Mouse (Mus musculus) embryonic fibroblast, embryonic 13.5 days (primary cell): ENCODE measurements at regions not wholly inside any gene's neighbourhood (a gene's known extent, or its start where the extent isn't known, plus 50 kb on each side); places are given as distances from the start of the nearest gene placed in this dataset.

Experiments
- H3K27ac ChIP-seq: 2 replicates; pipeline ENCODE4 v1.5.1; 2012; ENCODE audit warnings: low read length, control low read depth, inconsistent platforms; ENCODE audit not compliant: insufficient read depth
- H3K4me1 ChIP-seq: 2 replicates; pipeline ENCODE4 v1.6.1; 2011; ENCODE audit warnings: low read length; ENCODE audit not compliant: control insufficient read depth, insufficient read depth
- H3K4me3 ChIP-seq: 2 replicates; pipeline ENCODE4 v1.5.1; 2011; ENCODE audit warnings: mild to moderate bottlenecking, control low read depth, low read length; ENCODE audit not compliant: insufficient read depth
- CTCF ChIP-seq: IDR thresholded peaks from 2 replicates; pipeline ENCODE4 v1.5.1; 2011; ENCODE audit warnings: mild to moderate bottlenecking, control low read depth, low read length, moderate library complexity, borderline replicate concordance; ENCODE audit not compliant: insufficient read depth
- POLR2A ChIP-seq: IDR thresholded peaks from 2 replicates; pipeline ENCODE4 v1.6.1; 2011; ENCODE audit warnings: low read depth, mild to moderate bottlenecking, control low read depth, low read length, moderate library complexity

DNA sequence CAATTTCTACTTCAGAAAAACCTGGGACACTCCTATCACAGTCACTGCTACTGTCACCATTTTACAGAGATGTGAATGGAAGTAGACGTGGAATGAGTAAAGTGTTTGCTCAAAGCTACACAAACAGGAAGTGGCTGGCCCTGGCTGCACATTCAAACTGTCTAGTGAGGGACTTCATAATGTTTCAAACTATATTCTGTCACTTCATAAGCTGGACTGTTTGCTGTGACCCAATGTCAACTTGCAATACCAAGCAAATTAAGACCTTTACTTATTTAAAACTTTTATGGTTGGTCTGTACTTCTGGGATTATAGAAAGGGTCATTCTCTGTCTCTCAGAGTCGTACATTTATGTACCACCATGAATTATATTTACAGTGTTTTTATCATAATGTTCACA lies 53.9 kb downstream of the Gm11361 start:
- Histone ChIP-seq H3K4me3 (no peak overlapping the region), H3K4me1 (peaks cover 4% of the 10 kb centered on the region; the same call in 1 of the 2 replicates), H3K27ac (peak overlapping the region; percentile 57)
- TF ChIP-seq POLR2A (no peak), CTCF (no peak)

DNA sequence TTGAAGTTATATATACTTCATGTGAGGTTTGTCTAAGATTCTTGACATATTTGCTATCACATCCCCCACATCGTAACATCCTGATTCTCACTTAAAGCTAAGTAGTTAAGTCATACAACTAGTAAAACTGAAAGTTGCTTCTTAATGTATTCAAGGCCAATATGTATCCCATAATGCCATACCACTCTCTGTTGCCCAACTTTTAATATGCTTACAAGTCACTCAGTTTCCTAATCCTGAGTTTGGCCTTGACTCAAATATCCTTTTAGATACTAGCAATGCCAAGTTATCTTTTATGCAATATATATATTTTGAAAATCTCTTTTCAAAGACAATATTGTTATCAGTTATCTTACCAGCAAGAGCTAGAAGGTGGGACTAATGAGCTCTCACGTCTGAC lies 54.3 kb downstream of the Gm11361 start:
- Histone ChIP-seq H3K27ac (peak overlapping the region; percentile 95), H3K4me1 (peaks cover 4% of the 10 kb centered on the region; the same call in 1 of the 2 replicates), H3K4me3 (no peak overlapping the region)
- TF ChIP-seq CTCF (no peak), POLR2A (no peak)

DNA sequence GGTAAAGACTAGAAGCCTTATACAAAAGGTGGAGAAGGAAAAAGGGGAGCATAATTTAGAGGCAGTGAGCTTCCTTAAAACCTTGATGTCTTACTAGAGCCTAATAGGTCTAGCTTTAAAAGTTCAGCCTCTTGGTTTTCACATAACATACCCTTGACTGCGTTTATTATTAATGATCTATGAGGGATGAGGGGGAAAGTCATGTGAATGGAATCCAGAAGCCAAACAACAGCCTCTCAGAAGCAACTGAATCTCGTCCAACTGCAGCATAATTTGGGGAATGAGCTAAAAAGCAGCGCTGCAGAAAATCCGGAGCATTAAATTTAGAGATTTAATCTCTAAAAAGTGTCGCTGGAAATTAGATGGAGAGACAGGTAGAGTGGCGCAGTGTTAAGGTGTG lies 54.8 kb downstream of the Gm11361 start:
- H3K4me1 ChIP-seq: peaks cover 4% of the 10 kb centered on the region; the same call in 1 of the 2 replicates
- H3K27ac ChIP-seq: peak overlapping the region; percentile 95
- 0 out of 2 replicates have a peak overlapping the region, but pooled peaks have one; percentile 11 for H3K4me3 ChIP-seq
- TF ChIP-seq POLR2A: no peak
- TF ChIP-seq CTCF: no peak

DNA sequence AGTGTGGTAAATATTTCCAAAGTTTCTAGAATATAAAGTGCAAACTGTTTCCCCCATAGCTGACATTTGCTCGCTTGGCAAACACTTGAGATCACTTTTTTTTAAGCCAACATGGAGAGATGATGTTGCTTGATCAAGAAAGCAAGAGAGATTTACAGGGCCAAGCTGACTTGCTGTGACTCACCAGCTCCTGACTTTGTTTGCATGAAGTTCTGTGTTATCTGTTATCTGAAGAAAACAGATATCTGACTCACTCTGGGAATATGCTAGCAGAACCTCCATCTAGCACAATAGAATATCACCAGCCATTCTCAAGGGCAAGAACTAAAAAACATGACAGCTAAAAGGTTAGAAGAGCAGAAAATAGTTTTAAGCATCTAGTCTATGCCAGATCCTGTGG lies 56.1 kb downstream of the Gm11361 start:
- Histone ChIP-seq H3K4me3 (no peak overlapping the region), H3K4me1 (peaks cover 4% of the 10 kb centered on the region; the same call in 1 of the 2 replicates), H3K27ac (peak overlapping the region; percentile 95; the same call in 1 of the 2 replicates)
- no peak for TF ChIP-seq CTCF
- TF ChIP-seq POLR2A: no peak

DNA sequence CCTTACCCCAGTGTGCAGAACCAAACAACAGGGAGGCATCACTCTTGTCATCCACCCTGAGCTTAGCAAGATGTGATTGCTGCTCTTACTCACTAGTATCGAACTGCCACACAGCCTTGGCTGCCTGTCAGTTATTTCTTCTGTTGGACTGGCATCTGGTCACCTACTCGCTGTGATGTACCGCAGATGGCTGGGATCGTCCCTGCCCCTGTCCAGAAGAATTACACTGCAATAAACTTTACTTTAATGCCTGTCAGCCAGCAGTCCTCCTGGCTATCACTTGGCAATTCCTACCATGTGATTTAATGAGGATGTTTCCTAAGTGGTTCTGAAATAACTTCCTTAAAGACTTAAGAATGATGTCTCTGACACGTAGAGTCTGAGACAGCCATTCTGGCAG lies 57.7 kb downstream of the Gm11361 start:
- H3K27ac ChIP-seq: no peak overlapping the region
- TF ChIP-seq POLR2A (no peak), CTCF (no peak)
- peaks cover 4% of the 10 kb centered on the region; the same call in 1 of the 2 replicates for H3K4me1 ChIP-seq
- H3K4me3 ChIP-seq: no peak overlapping the region
